Mouse (Mus musculus): Measurements from ENCODE around the gene Dmrta1. TPM values are rescaled to one million over a fixed set of nuclear protein-coding genes. Genes with fewer than 3 reads are reported as not detected.
"Not testable (repeated sequence)": the region's sequence is repeated elsewhere in the genome, so short reads cannot be mapped to it uniquely, and the experiment has no call there.

Dmrta1 gene
- not detected for total RNA-seq (2021)
- long read RNA-seq, experiment 1 = 0 reads
- long read RNA-seq, experiment 2 = 0 reads

- no peak for DNase-seq (ENCODE audit: low spot score)
Observed at GRCm38 (mm10) chr4:89679195-89679594, at the start of gene Dmrta1. Gene Dmrta1 (plus strand): TSS chr4:89679436.

- no peak for DNase-seq (ENCODE audit: low spot score)
Observed at GRCm38 (mm10) chr4:89630374-89631079, 48.7 kb upstream of the Dmrta1 start.

- no peak for DNase-seq (ENCODE audit: low spot score)
Observed at GRCm38 (mm10) chr4:89631560-89631959, 47.7 kb upstream of the Dmrta1 start.

GRCm38 (mm10) chr4:89638651-89639050, 40.6 kb upstream of the Dmrta1 start:
- no peak for DNase-seq (ENCODE audit: low spot score)

GRCm38 (mm10) chr4:89644235-89645115, 34.8 kb upstream of the Dmrta1 start:
- DNase-seq (ENCODE audit: low spot score) = no peak

GRCm38 (mm10) chr4:89650352-89651311, 28.6 kb upstream of the Dmrta1 start:
- no peak for DNase-seq (ENCODE audit: low spot score)

GRCm38 (mm10) chr4:89651312-89651686, 27.9 kb upstream of the Dmrta1 start:
- DNase-seq (ENCODE audit: low spot score) = no peak

- no peak for DNase-seq (ENCODE audit: low spot score)
Observed at GRCm38 (mm10) chr4:89651779-89652178, 27.5 kb upstream of the Dmrta1 start.

GRCm38 (mm10) chr4:89663406-89663805, 15.8 kb upstream of the Dmrta1 start:
- DNase-seq (ENCODE audit: low spot score) = no peak

- DNase-seq (ENCODE audit: low spot score) = no peak
Observed at GRCm38 (mm10) chr4:89674711-89675110, 4.5 kb upstream of the Dmrta1 start.

- no peak for DNase-seq (ENCODE audit: low spot score)
Observed at GRCm38 (mm10) chr4:89677903-89678302, 1.3 kb upstream of the Dmrta1 start.

- DNase-seq (ENCODE audit: low spot score) = no peak
Observed at GRCm38 (mm10) chr4:89678713-89679112, 523 bp upstream of the Dmrta1 start.

- no peak for DNase-seq (ENCODE audit: low spot score)
Observed at GRCm38 (mm10) chr4:89687961-89688803, 8.9 kb downstream of the Dmrta1 start.

- no peak for DNase-seq (ENCODE audit: low spot score)
Observed at GRCm38 (mm10) chr4:89688804-89689497, 9.7 kb downstream of the Dmrta1 start.

- DNase-seq (ENCODE audit: low spot score) = no peak
Observed at GRCm38 (mm10) chr4:89691936-89692335, 12.7 kb downstream of the Dmrta1 start.

GRCm38 (mm10) chr4:89692780-89693179, 13.5 kb downstream of the Dmrta1 start:
- DNase-seq (ENCODE audit: low spot score) = no peak

GRCm38 (mm10) chr4:89695589-89695988, 16.4 kb downstream of the Dmrta1 start:
- no peak for DNase-seq (ENCODE audit: low spot score)

- DNase-seq (ENCODE audit: low spot score) = no peak
Observed at GRCm38 (mm10) chr4:89697951-89698350, 18.7 kb downstream of the Dmrta1 start.

- not testable (repeated sequence) for DNase-seq (ENCODE audit: low spot score)
Observed at GRCm38 (mm10) chr4:89723526-89724190, 44.4 kb downstream of the Dmrta1 start.
